Mouse (Mus musculus) layer of hippocampus, adult 8-10 months (tissue): ENCODE measurements around the gene Smc3. TPM values are rescaled to one million over a fixed set of nuclear protein-coding genes. Genes with fewer than 3 reads are reported as not detected.
"Not testable (repeated sequence)": the region's sequence is repeated elsewhere in the genome, so short reads cannot be mapped to it uniquely, and the experiment has no call there.

Source experiments
- DNase-seq, 2 experiments: peaks; one replicate each; pipeline ENCODE4 v3.0.0; 2022; ENCODE audit warnings: low spot score in 2 of 2
- total RNA-seq, 4 experiments: library from RNA; stranded (reverse); gene quantifications; 2 replicates each; pipeline ENCODE4 v1.2.4; 2022

The Smc3 gene
- total RNA-seq, 4 experiments from 2014 or later: 39.1 to 47.5 (median 43.6) TPM

- no peak for DNase-seq
Observed at GRCm38 (mm10) chr19:53653624-53654467, 53.6 kb downstream of the Smc3 start.

DNA sequence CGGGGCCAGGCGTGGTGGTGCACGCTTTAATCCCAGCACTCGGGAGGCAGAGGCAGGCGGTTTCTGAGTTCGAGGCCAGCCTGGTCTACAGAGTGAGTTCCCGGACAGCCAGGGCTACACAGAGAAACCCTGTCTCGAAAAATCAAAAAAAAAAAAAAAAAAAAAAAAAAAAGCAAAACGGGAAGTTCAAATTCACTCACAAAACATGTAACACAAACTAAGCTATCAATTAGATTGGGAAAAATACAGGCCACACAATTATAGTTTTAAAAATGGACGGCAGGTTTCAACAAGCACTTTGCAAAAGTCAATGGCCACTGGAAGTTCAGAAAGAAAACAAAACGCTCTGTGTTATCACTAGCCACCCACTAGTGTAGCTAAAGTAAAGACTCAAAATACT is 56.2 kb downstream of the Smc3 start:
- not testable (repeated sequence) for DNase-seq

DNA sequence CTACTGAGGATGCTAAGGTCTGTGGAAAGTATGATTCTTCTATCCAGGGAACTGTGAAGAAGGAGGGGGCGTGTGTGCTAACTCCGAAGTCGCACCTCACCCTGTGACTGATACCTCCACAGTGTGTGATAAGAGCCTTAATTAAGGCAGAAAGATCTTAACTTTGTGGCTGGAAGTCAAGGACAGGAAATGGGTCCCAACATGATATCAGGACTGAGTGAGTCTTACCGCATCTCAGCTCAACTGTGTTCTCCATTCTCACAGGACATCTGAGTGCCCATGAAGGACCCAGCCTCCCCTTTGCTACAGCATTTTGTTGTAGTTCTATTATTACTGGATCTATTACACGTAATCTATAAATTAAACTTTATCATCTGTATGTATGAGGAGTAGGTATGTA is 57.2 kb downstream of the Smc3 start:
- no peak for DNase-seq

DNA sequence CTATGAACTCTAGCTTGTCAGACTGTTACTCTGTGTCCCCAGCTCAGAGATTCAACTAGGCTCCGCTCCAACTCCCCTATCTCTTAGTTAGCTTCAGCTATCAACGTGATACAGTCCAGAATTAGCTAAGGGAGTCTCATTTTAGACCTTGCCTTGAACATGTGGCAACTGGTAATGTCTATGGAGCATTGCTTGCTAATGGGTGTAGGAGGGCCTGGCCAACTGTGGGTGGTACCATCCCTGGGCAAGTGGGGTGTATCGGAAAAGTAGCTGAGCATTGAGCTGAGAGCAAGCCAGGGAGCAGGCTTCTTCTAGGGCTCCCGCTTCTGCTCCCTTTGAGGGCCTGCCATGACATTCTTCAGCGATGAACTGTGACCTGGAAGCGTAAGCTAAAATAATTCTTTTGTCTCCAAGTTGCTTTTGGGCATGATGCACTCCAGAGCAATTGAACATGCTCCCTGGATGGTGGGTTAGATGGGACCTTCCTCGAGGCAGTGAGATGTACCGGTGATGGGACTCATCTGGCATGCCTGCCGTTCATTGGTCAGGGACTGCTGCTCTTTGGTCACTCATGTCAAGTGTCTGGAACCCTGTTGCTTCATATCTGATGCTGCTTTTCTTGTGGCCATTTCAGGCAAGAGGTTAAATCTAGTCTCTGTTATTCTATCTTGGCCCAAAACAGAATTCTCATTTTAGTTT is 60.7 kb downstream of the Smc3 start:
- DNase-seq: no peak

DNA sequence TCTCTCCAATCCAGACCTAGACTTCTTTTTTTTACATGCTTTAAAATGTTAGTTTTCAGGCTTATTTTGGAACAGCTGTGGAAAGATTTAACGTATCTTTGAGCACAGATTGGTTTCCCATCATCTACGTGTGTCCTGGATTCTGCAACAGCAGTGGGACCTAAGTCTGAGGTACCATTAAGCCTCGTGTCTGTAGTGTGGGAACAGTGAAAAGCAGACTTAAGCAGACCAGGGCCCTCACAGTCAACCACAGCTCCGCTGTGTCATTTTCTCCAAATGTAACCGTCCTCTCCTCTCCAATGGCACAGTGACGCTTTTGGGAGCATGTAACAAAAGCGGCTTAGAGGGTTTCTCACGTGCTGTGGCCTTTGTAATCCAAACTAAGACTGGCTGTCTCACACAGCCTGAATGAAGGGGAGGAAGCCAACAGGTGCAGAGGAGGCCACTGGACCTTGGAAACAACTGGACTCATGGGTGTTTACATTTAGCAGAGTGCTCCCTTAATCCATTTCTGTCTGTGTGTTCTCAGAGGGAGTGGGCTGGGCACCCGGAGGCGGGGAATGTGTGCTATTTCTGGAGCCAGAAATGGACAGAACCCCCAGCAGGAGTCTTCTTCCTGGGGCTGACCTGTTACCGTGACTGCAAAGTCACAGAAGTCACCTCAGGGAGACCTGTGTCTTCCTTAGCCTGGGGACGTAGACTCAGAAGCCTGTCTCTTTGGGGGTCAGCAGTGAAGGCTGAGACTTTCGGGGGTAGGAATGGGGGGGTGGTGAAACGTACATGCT is 61.9 kb downstream of the Smc3 start:
- no peak for DNase-seq

- DNase-seq: no peak
Observed at GRCm38 (mm10) chr19:53664831-53665230, 64.6 kb downstream of the Smc3 start.

- DNase-seq: no peak
Observed at GRCm38 (mm10) chr19:53665391-53665790, 65.2 kb downstream of the Smc3 start.

- DNase-seq: no peak
Observed at GRCm38 (mm10) chr19:53666708-53667107, 66.5 kb downstream of the Smc3 start.

GRCm38 (mm10) chr19:53668821-53669220 is 68.6 kb downstream of the Smc3 start:
- no peak for DNase-seq

GRCm38 (mm10) chr19:53670625-53671141 is 70.5 kb downstream of the Smc3 start:
- no peak for DNase-seq

DNA sequence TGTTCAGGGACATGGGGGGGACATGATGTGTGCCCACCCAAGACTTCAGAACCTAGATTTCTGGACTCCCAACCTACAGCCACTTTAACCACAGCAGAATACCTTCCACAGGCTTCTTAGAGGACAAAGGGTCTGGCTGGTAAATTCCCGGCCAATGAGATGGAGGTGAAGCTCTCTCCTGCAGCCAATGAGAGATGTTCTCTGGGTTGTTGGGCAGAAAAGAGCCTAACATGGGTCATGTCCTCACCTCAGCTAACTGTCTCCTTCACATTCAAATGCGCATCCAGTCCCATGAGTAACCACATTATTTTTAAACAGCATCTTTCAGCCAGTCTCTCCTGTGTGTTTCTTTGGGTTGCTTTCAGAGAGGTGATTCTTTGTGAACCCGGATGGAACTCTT is 71.2 kb downstream of the Smc3 start:
- DNase-seq: no peak

DNA sequence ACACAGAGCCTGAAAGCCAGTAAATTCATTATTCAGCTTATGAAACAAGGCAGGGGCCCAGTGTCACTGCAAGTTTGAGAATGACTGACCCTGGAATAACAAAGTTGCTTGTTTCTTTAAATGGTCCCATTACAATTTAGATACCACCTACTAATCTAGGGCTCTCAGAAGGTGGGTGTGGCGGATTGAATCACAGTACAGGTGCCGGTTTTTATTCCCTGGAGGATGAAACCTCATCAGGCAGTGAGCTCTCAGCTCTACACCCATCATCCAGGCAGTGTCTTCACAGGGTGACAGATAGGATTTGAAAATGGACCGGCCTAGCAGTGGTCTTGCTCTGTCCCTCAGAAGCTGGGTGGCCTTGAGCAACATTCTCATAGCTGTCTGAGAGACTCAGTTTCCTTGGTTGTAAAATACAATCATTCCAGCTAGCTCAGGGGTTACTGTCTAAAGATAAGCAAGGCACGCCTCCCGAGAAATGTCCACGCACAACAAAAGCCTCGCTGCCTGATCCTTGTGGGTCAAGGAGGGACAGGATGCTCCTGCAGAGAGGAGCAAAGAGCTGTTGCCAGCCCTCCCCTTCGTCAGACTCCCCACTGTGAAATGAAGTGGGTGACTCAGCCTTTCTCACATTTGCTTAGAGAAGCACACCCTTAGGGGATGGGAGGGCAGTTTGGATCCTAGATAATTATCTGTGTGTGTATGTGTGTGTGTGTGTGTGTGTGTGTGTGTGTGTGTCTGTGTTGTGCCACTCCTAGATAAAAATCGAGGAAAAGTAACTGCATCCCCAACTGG is 74.1 kb downstream of the Smc3 start:
- no peak for DNase-seq

DNA sequence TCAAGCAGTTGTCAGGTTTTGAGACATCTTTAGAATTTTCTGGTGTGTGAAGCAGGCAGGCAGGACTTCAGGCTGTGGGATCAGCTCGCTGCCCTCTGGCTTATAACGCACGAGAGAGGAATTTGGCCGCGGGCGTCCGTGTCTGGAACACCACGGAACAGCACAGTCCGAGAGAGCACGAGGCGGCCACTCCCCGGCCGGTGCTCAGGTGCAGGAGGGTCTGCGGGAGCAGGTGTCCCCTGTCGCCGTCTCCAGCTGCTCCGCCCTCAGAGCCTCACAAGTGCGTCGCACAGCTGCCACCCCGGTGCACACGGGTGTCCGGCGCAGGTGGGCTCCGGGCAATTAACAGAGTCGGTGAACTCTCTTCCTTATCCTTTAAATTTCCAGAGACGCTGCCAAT is 76.0 kb downstream of the Smc3 start:
- no peak for DNase-seq

DNA sequence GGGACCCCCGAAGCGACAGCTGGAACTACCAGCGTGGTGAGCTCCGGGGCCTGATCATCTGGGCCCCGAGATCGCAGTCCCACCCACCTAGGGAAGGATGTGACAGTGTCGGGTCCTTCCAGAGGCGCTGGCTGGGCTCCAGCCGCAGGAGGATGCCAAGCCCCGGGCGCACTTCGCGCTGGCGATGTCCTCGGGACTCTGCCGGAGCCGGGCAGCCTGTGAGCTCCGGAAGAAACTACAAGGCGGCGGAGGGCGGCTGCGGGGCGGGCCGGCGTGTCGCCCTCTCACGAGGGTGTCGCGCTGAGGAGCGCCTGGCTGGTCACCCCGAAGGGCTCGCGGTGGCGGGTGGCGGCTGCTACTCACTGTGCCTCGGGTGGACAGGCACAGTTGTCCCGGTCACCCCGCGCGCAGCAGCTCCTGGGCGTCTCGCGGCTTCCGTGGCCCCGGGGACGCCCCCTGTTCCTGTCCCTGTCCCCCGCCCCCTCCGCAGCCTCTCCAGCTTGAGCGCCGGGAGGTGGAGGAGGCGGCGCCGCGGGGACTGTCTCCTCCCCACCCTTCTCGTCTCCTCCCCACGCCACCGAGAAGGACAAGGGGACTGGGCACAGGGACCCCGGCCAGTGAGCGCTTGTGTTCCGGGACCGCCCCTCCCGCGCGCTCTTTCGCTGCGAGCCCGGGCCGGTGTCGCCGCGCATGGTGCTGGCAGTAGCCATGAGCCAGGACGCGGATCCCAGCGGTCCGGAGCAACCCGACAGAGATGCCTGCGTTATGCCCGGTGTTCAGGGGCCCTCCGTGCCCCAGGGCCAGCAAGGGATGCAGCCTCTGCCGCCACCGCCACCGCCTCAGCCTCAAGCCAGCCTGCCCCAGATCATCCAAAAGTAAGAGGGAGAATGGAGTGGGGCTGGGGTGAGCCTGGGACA is 76.8 kb downstream of the Smc3 start, which contains the start of gene Rbm20:
Rbm20 (plus strand) TSS at position 589 of the 917 bp plus-strand sequence.
- DNase-seq: no peak

- DNase-seq: no peak
Observed at GRCm38 (mm10) chr19:53679194-53679593, 79.0 kb downstream of the Smc3 start.

GRCm38 (mm10) chr19:53679981-53680380 is 79.8 kb downstream of the Smc3 start:
- DNase-seq: no peak

GRCm38 (mm10) chr19:53682427-53682826 is 82.2 kb downstream of the Smc3 start:
- DNase-seq: no peak

GRCm38 (mm10) chr19:53687592-53687991 is 87.4 kb downstream of the Smc3 start:
- DNase-seq: no peak

DNA sequence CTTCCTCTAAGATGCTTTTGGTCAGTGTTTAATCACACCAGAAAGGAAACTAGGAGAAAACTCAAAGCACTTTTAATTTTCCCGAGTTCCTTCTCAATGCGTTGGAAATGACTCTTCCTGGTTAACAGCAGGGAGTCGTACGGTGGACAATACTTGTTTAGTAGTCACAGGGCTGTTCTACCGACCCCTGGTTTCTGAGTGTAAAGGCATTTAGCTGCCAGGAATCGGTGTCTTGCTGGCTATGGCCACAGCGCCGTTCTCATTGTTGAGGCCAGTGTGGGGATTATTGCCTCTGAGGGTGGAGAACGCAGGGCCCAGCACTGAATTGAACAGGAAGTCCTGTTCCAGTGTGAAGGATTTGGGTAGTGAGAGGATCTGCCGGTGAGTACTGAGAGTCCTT is 90.6 kb downstream of the Smc3 start:
- DNase-seq: no peak

- no peak for DNase-seq
Observed at GRCm38 (mm10) chr19:53694020-53694419, 93.8 kb downstream of the Smc3 start.
